Mouse (Mus musculus) midbrain, postnatal 0 days (tissue): ENCODE measurements around the gene Camta1. TPM values are rescaled to one million over a fixed set of nuclear protein-coding genes. Genes with fewer than 3 reads are reported as not detected.

Source experiments
- ATAC-seq: fragments of 200-750 bp; cut with Nextera tagmentation; 2 replicates; pipeline ENCODE4 v1.8.0; 2017; ENCODE audit warnings: moderate number of reproducible peaks, mild to moderate bottlenecking, moderate TSS enrichment, moderate library complexity; ENCODE audit not compliant: low FRiP score
- DNase-seq: peaks from one replicate; pipeline ENCODE4 v3.0.0-alpha.2; 2015; ENCODE audit warnings: low spot score
- H3K27ac ChIP-seq: fragments of 300-500 bp; sonication (generic); 2 replicates; pipeline ENCODE4 v1.5.1; 2014; ENCODE audit warnings: low read depth, mild to moderate bottlenecking, low read length, mixed read lengths
- H3K27me3 ChIP-seq: fragments of 300-500 bp; sonication (generic); 2 replicates; pipeline ENCODE4 v1.6.1; 2014; ENCODE audit warnings: low read length, control low read depth, mixed read lengths; ENCODE audit not compliant: insufficient read depth
- H3K36me3 ChIP-seq: fragments of 300-500 bp; sonication (generic); 2 replicates; pipeline ENCODE4 v1.6.1; 2014; ENCODE audit warnings: low read length, control low read depth, mixed read lengths; ENCODE audit not compliant: insufficient read depth
- H3K4me1 ChIP-seq: fragments of 300-500 bp; sonication (generic); 2 replicates; pipeline ENCODE4 v1.6.1; 2014; ENCODE audit warnings: mild to moderate bottlenecking, control low read depth, antibody characterized with exemption, low read length, mixed read lengths; ENCODE audit not compliant: insufficient read depth
- H3K4me2 ChIP-seq: fragments of 300-500 bp; sonication (generic); 2 replicates; pipeline ENCODE4 v1.6.1; 2014; ENCODE audit warnings: low read depth, mild to moderate bottlenecking, low read length, mixed read lengths; ENCODE audit not compliant: poor library complexity, severe bottlenecking
- H3K4me3 ChIP-seq: fragments of 300-500 bp; sonication (generic); 2 replicates; pipeline ENCODE4 v1.5.1; 2014; ENCODE audit warnings: low read depth, mild to moderate bottlenecking, low read length, moderate library complexity
- H3K9ac ChIP-seq: fragments of 300-500 bp; sonication (generic); replicated peaks from 2 replicates; pipeline ENCODE4 v1.6.1; 2014; ENCODE audit warnings: mild to moderate bottlenecking, low read length, moderate library complexity, mixed read lengths; ENCODE audit not compliant: poor library complexity, severe bottlenecking
- H3K9me3 ChIP-seq: fragments of 300-500 bp; sonication (generic); 2 replicates; pipeline ENCODE4 v1.6.1; 2016; ENCODE audit warnings: low read length, control low read depth
- CTCF ChIP-seq: IDR thresholded peaks from 2 replicates; pipeline ENCODE4 v1.5.1; 2016; ENCODE audit warnings: antibody characterized with exemption, mild to moderate bottlenecking
- WGBS: fragments of 180-500 bp; shearing (Covaris S2); extraction: QIAGEN DNeasy Blood & Tissue Kit; methylation state at CpG from one replicate; pipeline ENCODE4 v1.1.7; 2014; 5-methylcytosine and 5-hydroxymethylcytosine counted together
- polyA plus RNA-seq: library from polyadenylated mRNA; unstranded; fragments of >200 nt; fragmentation: Nextera tagmentation; extraction: Ambion mirVana; gene quantifications from 2 replicates; pipeline ENCODE4 v1.2.1, GENCODE M21; 2015
- total RNA-seq: library from RNA; depleted of rRNA; stranded (reverse); fragments of >200 nt; gene quantifications from 2 replicates; pipeline ENCODE4 v1.2.3, GENCODE M21; 2014

Camta1 gene
- total and polyA plus RNA-seq, 2 experiments from 2014 or later = 140 to 153 TPM

DNA sequence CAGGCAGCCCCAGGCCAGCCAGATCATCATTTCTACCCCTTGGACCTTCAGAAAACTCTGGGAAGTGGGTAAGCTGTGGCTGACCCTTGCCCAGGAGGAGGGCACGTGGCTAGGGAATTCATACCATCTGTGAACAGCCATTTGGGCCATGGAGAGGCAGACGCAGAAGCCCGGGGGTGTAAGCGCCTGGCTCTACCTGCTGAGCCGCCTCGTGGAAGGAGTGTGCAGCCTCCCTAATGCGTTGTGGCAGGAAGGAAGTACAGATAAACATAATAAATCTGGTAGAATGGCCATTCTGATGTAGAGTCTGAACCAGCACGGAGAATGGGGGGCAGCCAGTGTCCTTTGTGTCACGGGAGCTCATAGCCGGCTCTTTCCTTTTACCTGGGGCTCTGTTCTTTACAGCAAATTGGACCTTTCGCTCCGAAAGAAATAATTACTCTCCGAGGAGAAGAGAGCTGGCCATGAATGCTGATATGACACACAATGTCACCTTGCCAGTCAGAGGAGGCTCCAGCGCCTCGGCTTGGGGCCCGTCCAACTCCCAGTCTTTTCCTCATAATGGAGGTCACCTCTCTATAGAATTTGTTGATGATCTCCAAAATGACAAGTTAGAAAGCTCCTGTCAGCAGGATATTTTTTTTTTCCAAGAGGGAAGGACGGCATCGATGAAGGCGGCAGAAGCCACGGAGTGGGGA is 500.6 kb downstream of the Camta1 start:
- Histone ChIP-seq H3K4me1 (peaks cover 9% of the 10 kb centered on the region), H3K27ac (peak overlapping the region; percentile 51), H3K4me2 (no peak overlapping the region), H3K9me3 (no peaks in the 10 kb centered on the region), H3K36me3 (no peaks in the 10 kb centered on the region), H3K4me3 (no peak overlapping the region), H3K27me3 (no peaks in the 10 kb centered on the region), H3K9ac (no peak overlapping the region)
- peak; percentile 30 for DNase-seq
- ATAC-seq = no peak
- no peak for TF ChIP-seq CTCF
- WGBS = 43% methylated on average over 20 of the region's 20 CpGs

- Histone ChIP-seq H3K4me3 (no peak overlapping the region), H3K9me3 (no peaks in the 10 kb centered on the region), H3K36me3 (no peaks in the 10 kb centered on the region), H3K4me2 (no peak overlapping the region), H3K9ac (no peak overlapping the region), H3K27ac (no peak overlapping the region), H3K4me1 (no peaks in the 10 kb centered on the region), H3K27me3 (no peaks in the 10 kb centered on the region)
- WGBS = 42% methylated on average over 12 of the region's 12 CpGs
- TF ChIP-seq CTCF = no peak
- DNase-seq (peak; percentile 60), ATAC-seq (no peak)
Observed at GRCm38 (mm10) chr4:151355505-151355904, 506.2 kb downstream of the Camta1 start.

DNA sequence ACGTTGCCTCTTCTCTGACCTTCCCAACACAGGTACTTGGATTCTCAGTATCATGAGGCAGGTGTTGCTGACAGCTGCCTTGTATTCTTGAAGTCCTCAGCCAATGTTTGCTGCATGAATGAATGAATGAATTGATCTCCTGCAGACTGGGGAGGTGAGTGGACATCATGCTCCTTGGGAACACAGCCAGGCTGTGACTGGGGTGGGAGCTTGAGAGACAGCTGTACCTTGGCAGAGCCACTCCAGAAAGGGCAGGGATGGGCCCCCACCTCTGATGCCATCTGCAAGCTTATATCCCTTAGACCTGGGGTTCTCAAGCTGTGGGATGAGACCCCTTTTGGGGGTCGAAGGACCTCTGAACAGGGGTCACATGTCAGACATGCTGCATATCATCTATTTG is 508.9 kb downstream of the Camta1 start:
- Histone ChIP-seq H3K4me3 (no peak overlapping the region), H3K27me3 (no peaks in the 10 kb centered on the region), H3K36me3 (no peaks in the 10 kb centered on the region), H3K9me3 (no peaks in the 10 kb centered on the region), H3K4me2 (no peak overlapping the region), H3K27ac (no peak overlapping the region), H3K9ac (no peak overlapping the region), H3K4me1 (no peaks in the 10 kb centered on the region)
- no peak for TF ChIP-seq CTCF
- DNase-seq (no peak), ATAC-seq (no peak)
- 73% methylated on average over 2 of the region's 2 CpGs for WGBS

GRCm38 (mm10) chr4:151352249-151352648 is 509.4 kb downstream of the Camta1 start:
- no peaks in the 10 kb centered on the region for H3K4me1 ChIP-seq
- H3K4me3 ChIP-seq = no peak overlapping the region
- no peak overlapping the region for H3K4me2 ChIP-seq
- H3K9me3 ChIP-seq = no peaks in the 10 kb centered on the region
- WGBS = 82% methylated on average over 4 of the region's 4 CpGs
- no peak overlapping the region for H3K27ac ChIP-seq
- no peaks in the 10 kb centered on the region for H3K36me3 ChIP-seq
- ATAC-seq = no peak
- DNase-seq = no peak
- no peak overlapping the region for H3K9ac ChIP-seq
- TF ChIP-seq CTCF = no peak
- H3K27me3 ChIP-seq = no peaks in the 10 kb centered on the region

- H3K27me3 ChIP-seq = no peaks in the 10 kb centered on the region
- no peaks in the 10 kb centered on the region for H3K9me3 ChIP-seq
- no peaks in the 10 kb centered on the region for H3K4me1 ChIP-seq
- TF ChIP-seq CTCF = no peak
- H3K4me3 ChIP-seq = no peak overlapping the region
- ATAC-seq (no peak), DNase-seq (peak; percentile 58)
- no peak overlapping the region for H3K27ac ChIP-seq
- H3K9ac ChIP-seq = no peak overlapping the region
- H3K4me2 ChIP-seq = 0 out of 2 replicates have a peak overlapping the region, but pooled peaks have one; percentile 6
- WGBS = 55% methylated on average over 12 of the region's 12 CpGs
- H3K36me3 ChIP-seq = no peaks in the 10 kb centered on the region
Observed at GRCm38 (mm10) chr4:151351757-151352156, 509.9 kb downstream of the Camta1 start.

DNA sequence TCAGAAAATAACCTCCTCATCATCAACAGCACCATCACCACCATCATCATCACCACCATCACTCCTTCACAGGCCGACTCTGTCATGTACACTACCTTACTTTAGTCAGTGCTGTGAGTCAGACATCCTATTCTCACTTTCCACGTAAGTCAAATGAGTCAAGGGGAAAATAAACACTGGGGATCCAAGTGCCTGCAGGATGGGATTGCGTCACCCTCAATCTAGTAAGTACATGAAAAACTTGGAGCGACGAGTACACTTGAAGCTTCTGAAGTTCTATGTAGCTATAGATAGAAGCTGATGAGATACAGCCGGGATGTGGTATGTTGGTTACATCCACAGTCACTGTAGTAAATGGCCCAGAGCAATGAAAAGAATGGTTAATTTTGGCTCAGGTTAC is 514.1 kb downstream of the Camta1 start:
- Histone ChIP-seq H3K36me3 (no peaks in the 10 kb centered on the region), H3K4me2 (no peak overlapping the region), H3K4me3 (no peak overlapping the region), H3K27me3 (no peaks in the 10 kb centered on the region), H3K27ac (no peak overlapping the region), H3K4me1 (no peaks in the 10 kb centered on the region), H3K9ac (no peak overlapping the region), H3K9me3 (no peaks in the 10 kb centered on the region)
- 97% methylated on average over 6 of the region's 6 CpGs for WGBS
- no peak for TF ChIP-seq CTCF
- DNase-seq = no peak
- no peak for ATAC-seq
